Mouse (Mus musculus) liver, embryonic 14.5 days (tissue): Measurements from ENCODE around the gene Hopx.

Experiments
- CTCF ChIP-seq: IDR thresholded peaks from 2 replicates; pipeline ENCODE4 v1.5.1; 2016; ENCODE audit warnings: antibody characterized with exemption, low read depth, control low read depth
- EP300 ChIP-seq: IDR thresholded peaks from 2 replicates; pipeline ENCODE4 v1.6.1; 2016; ENCODE audit warnings: antibody characterized with exemption, low read depth

DNA sequence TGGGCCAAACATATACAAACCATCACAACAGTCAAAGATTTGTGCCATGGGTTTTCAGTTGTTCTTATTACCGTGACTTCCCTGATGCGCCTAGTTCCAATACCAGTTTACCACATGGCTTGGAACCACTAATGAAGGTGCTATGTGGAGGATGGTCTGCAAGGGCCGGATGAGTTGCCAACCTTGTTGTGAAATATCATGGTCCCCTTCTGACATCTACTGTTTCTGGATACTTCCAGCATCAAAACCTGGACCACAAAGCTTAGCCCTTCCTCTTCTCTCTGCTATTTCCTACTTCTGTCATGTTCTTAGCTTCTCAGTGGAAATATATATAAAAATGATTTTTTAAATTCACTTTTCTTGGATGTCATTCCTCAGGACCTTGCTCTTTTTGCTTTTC, 47.6 kb upstream of the Hopx start:
- TF ChIP-seq CTCF: no peak
- no peak for TF ChIP-seq EP300
